Mouse (Mus musculus): ENCODE measurements at regions not wholly inside any gene's neighbourhood (a gene's known extent, or its start where the extent isn't known, plus 50 kb on each side); places are given as distances from the start of the nearest gene placed in this dataset.

GRCm38 (mm10) chr4:125890510-125890909 is 133.8 kb upstream of the Csf3r start:
- intact Hi-C loops (cut with DNase I) = no loop called here
- no peak overlapping the region for H3K4me3 ChIP-seq
- H3K27ac ChIP-seq = no peak overlapping the region
- TF ChIP-seq CTCF (IDR thresholded peaks at IDR 0.05) = peak; percentile 42
- no peak for DNase-seq (ENCODE audit: extremely low spot score in 1 of 2, low spot score in 2 of 2)

DNA sequence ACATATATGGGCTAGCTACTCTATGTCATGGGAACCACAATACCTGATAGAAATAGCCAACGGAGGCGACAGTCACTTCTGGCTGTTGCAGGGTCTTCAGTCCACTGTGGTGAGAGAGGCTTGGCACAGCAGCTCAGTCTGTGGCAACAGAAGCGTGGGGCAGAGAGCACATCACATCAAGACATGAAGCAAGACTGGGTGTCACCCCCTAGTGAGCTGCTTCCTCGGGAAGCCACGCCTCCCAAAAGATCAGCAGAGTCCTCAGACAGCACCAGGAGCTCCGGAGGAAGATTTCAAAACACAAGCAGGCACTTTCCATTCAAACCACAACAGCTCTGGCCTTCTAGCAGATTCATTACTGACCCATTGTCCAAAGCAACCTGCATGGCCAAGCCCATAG is 131.2 kb upstream of the Csf3r start:
- Histone ChIP-seq H3K27ac (no peak overlapping the region), H3K4me3 (no peak overlapping the region)
- intact Hi-C loops (cut with DNase I) = no loop called here
- DNase-seq (ENCODE audit: extremely low spot score in 1 of 2, low spot score in 2 of 2) = no peak
- TF ChIP-seq CTCF (IDR thresholded peaks at IDR 0.05) = no peak

DNA sequence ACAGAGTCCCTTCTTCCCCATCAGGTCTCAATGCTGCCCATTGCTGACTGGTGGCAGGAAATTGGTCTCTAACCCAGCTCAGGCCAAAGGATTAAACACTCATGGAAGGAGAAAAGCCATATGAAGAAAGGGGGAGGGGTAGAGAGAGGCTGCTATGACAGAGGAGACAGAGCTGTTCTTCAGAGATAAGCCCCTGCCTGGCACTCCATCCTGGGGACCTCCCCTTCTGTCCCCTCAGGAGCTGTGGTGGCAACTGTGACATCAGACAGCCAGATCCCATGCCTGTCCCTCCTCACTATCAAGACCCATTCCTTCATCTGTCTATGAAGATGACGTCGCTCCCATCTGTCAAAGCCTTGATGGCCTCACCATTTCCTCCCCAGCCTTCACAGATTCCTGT is 126.6 kb upstream of the Csf3r start:
- intact Hi-C loops (cut with DNase I) = no loop called here
- Histone ChIP-seq H3K27ac (no peak overlapping the region), H3K4me3 (no peak overlapping the region)
- no peak for DNase-seq (ENCODE audit: extremely low spot score in 1 of 2, low spot score in 2 of 2)
- no peak for TF ChIP-seq CTCF (IDR thresholded peaks at IDR 0.05)

DNA sequence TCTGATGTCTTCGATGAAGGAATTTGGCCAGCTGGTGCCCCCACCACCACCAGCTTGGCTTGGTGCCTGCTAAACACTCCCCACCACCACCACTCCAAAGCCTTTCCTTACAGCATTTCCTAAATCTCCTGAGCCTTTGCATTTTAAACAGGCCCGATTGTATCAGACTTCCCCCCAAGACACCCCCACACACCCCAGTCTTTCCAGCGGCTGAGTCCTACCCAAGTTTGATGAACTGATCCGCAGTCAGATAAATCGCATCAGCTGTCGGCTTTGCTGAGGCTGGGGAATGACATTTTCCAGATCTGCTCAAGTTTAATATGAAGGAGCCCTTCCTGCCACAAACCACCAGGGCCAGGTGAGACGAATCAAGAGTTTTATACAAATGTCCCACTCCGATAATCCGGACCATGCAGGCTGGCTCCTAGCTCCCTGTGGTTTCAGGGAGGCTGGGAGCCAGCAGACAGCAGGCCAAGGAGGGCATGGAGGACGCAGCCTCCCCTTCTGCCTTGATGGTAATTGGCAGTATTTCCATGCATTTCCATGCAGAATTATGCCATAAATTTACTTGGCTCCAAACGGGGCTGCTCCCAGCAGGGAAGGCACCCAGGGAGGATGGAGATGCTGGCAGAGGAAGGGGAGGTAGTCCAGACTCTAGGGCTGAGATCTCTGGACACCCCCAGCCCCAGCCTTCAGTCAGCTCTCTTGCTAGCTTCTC is 125.6 kb upstream of the Csf3r start:
- intact Hi-C loops (cut with DNase I) = no loop called here
- no peak overlapping the region for H3K27ac ChIP-seq
- H3K4me3 ChIP-seq = no peak overlapping the region
- TF ChIP-seq CTCF (IDR thresholded peaks at IDR 0.05) = no peak
- DNase-seq (ENCODE audit: extremely low spot score in 1 of 2, low spot score in 2 of 2) = no peak

DNA sequence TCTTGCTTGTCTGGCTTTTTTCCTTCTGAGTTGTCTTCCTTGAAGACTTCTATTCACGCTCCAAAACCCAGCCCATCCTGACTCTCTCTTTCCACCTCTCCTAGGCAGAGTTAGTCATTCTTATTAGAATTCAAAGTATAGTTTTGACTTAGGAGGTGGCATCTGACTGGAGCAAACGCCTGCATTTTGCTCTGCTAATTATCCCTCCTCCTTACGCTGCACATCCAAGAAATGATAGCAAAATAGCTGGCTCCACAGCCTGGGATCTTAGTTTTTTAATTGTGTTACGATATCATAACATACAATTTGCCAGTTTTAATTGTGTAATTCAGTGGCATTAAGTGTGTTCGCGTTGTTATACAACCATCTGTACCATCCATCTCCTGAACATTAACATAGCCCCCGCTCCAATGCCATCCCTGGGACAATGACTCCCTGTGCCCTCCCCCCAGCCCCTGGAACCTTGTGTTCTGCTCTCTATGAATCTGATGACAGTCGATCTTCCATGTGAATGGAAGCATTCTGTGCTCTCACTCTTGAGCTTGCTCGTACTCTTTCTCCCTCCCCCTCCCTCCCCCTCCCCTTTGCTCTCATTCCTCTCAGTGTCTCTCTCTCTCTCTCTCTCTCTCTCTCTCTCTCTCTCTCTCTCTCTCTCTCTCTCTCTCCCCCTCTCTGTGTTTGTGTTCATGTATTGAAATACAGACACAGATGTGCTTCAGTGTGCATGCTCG is 122.6 kb upstream of the Csf3r start:
- no peak for DNase-seq (ENCODE audit: extremely low spot score in 1 of 2, low spot score in 2 of 2)
- no peak overlapping the region for H3K4me3 ChIP-seq
- TF ChIP-seq CTCF (IDR thresholded peaks at IDR 0.05) = no peak
- intact Hi-C loops (cut with DNase I) = no loop called here
- H3K27ac ChIP-seq = no peak overlapping the region

DNA sequence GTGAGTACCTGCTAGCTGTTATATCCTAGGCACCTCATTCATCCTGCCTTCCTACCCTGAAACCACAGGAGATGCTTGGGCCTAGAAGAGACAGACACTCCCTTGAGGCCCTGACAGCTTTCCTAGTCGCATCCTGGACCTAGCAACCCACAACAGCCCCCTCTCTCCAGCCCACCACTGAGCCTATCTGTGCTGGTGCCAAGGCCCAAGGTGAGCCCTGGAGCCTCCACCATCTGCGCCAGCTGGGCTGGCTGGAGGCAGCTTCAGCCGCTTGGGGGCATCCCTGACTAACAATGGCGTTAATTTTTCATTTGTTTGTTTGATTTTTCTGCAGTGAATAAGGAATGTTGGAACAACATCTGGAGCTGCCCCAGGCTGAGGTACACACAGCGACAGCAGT is 118.1 kb upstream of the Csf3r start:
- intact Hi-C loops (cut with DNase I) = no loop called here
- no peak for DNase-seq (ENCODE audit: extremely low spot score in 1 of 2, low spot score in 2 of 2)
- H3K27ac ChIP-seq = no peak overlapping the region
- no peak for TF ChIP-seq CTCF (IDR thresholded peaks at IDR 0.05)
- H3K4me3 ChIP-seq = no peak overlapping the region

GRCm38 (mm10) chr4:125908901-125909300 is 115.4 kb upstream of the Csf3r start:
- no peak for TF ChIP-seq CTCF (IDR thresholded peaks at IDR 0.05)
- intact Hi-C loops (cut with DNase I) = no loop called here
- DNase-seq (ENCODE audit: extremely low spot score in 1 of 2, low spot score in 2 of 2) = no peak
- Histone ChIP-seq H3K27ac (no peak overlapping the region), H3K4me3 (no peak overlapping the region)

DNA sequence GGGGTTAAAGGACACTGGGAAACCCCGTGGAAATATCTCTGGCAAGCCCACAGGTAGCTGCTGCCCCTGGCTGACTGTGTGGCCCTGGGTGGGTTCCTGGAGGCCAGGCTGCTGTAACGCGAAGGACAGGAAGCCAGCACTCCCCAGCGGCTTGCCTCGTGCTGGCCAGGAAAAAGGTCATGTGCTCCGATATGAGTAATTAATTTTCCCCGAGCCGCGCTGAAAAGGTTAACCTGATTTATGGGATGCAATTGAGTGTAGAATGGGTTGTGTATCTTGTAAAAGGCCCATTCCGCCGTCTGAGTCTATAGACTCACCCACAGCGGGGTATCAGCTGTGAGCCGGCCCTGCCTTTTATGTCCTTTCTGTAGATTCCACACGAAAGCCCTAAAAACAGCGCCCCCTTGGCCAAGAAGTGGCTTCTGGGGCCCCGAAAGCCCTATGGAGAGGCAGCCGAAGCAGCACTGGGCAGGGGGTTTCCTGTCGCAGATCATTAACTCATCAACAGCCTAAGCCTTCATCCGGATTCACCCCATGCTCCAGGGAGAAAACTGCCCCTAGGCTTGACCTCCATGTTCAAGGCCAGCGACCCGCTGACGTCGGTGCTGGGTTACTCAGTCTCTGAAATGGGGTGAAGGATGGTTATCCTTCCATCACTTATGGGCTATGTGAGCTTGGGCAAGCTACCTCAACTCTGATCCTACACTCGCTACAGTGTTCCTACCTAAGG is 112.6 kb upstream of the Csf3r start:
- intact Hi-C loops (cut with DNase I) = loop anchor here (2.0 kb wide), 1 partner anchor 425 kb away; no protein-coding TSS in a partner anchor
- no peak overlapping the region for H3K4me3 ChIP-seq
- DNase-seq (ENCODE audit: extremely low spot score in 1 of 2, low spot score in 2 of 2) = no peak
- no peak overlapping the region for H3K27ac ChIP-seq
- no peak for TF ChIP-seq CTCF (IDR thresholded peaks at IDR 0.05)

DNA sequence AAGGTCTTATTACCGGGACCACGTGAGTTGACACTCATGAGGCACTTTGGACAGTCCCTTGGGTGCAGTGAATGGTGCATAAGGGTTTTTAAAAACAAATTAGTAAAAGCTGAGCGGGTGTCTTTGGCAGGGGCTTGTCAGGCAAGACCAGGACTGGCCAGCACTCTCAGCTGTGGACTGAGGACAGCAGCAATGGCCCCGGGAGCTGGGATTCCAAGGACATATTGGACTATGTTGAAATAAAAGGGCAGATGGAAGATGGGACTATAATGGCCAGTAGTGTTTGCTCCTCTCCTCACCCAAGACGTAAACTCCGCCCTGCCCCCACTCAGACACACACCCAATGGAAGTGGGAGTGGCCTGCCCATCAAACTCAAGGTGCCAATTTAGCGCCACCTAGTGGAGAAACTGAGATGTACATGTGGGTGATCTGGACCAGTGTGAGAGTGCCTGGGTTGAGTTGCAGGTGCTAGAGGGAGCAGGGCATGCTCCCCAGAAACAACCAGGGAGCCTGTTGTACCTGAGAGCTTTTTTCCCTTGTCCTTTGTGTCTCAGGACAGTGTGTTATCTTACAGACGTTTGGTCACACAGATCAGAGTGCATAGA is 111.8 kb upstream of the Csf3r start:
- TF ChIP-seq CTCF (IDR thresholded peaks at IDR 0.05) = peak; percentile 68
- DNase-seq (ENCODE audit: extremely low spot score in 1 of 2, low spot score in 2 of 2) = peak; percentile 42 to 50
- Histone ChIP-seq H3K4me3 (no peak overlapping the region), H3K27ac (no peak overlapping the region)
- intact Hi-C loops (cut with DNase I) = loop anchor here (2.0 kb wide), 1 partner anchor 426 kb away; no protein-coding TSS in a partner anchor

GRCm38 (mm10) chr4:125915166-125915565 is 109.2 kb upstream of the Csf3r start:
- TF ChIP-seq CTCF (IDR thresholded peaks at IDR 0.05) = peak; percentile 37
- intact Hi-C loops (cut with DNase I) = no loop called here
- no peak overlapping the region for H3K27ac ChIP-seq
- H3K4me3 ChIP-seq = no peak overlapping the region
- no peak for DNase-seq (ENCODE audit: extremely low spot score in 1 of 2, low spot score in 2 of 2)

DNA sequence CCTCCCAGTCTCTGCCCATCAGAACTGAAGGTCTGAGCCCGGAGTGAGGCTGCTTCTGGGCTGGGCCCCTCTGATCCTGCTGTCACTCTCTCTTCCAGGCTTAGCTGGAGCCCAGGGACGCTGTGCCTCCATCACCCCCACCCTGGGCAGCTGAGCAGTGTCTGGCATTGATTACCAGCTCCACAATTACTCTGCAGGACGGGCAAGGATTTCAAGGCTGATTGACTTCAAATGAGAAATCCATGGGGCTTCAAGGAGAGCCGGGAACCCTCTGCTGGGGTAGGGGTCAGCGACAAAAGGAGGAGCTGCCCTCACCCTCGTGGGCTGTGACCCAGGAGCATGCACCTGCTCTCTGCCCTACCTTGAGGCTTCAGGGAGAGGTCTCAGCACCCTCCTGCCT is 107.1 kb upstream of the Csf3r start:
- Histone ChIP-seq H3K27ac (no peak overlapping the region), H3K4me3 (no peak overlapping the region)
- intact Hi-C loops (cut with DNase I) = no loop called here
- TF ChIP-seq CTCF (IDR thresholded peaks at IDR 0.05) = no peak
- no peak for DNase-seq (ENCODE audit: extremely low spot score in 1 of 2, low spot score in 2 of 2)
